Mouse (Mus musculus) brain, embryonic 18.5 days (tissue): ENCODE results near the gene Gm6890.
"Not testable (repeated sequence)": the region's sequence is repeated elsewhere in the genome, so short reads cannot be mapped to it uniquely, and the experiment has no call there.

Experiments
- DNase-seq: peaks from one replicate; pipeline ENCODE4 v3.0.0-alpha.2; 2012; ENCODE audit warnings: low read depth, low spot score

Gm6890 gene

GRCm38 (mm10) chrX:74740627-74741026 is at the start of gene Gm6890:
Gene Gm6890 (plus strand): TSS chrX:74740927.
- DNase-seq, result not testable (repeated sequence)

DNA sequence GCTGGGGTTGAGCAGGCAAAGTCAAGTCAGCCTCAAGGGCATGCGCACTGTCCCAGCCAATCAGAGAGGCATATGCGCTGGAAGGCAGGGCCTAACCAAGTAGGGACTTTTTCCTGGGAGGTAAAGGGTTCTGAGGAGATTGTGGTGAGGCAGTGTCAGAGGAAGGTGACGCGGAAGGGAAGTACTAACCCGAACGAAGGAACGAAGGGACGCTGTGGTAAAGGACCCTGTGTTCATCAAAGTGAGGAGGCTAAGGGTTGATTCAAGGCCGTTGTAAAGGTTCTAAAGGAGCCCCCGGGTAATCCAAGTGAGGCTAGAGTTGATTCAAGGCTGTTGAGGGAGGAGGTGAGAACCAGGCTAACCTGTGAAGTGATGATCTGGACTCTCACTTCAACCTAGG is 14.5 kb upstream of the Gm6890 start:
- DNase-seq, result not testable (repeated sequence)

- not testable (repeated sequence) for DNase-seq
These were observed 30.0 kb downstream of the Gm6890 start for GRCm38 (mm10) chrX:74770715-74771114.
